Mouse (Mus musculus) hindbrain, embryonic 16.5 days (tissue): ENCODE results near the gene Tmem132c. TPM values are rescaled to one million over a fixed set of nuclear protein-coding genes. Genes with fewer than 3 reads are reported as not detected.

ENCODE experiments used
- ATAC-seq: fragments of 200-750 bp; cut with Nextera tagmentation; 2 replicates; pipeline ENCODE4 v1.8.0; 2017; ENCODE audit warnings: moderate TSS enrichment, moderate library complexity
- H3K27ac ChIP-seq: fragments of 300-500 bp; sonication (generic); 2 replicates; pipeline ENCODE4 v1.5.1; 2014; ENCODE audit warnings: low read depth, mild to moderate bottlenecking, control low read depth, low read length, moderate library complexity
- H3K27me3 ChIP-seq: fragments of 300-500 bp; sonication (generic); replicated peaks from 2 replicates; pipeline ENCODE4 v1.6.1; 2014; ENCODE audit warnings: low read length; ENCODE audit not compliant: control insufficient read depth, insufficient read depth
- H3K36me3 ChIP-seq: fragments of 300-500 bp; sonication (generic); 2 replicates; pipeline ENCODE4 v1.6.1; 2014; ENCODE audit warnings: mild to moderate bottlenecking, low read length, moderate library complexity, mixed read lengths; ENCODE audit not compliant: control insufficient read depth, insufficient read depth
- H3K4me1 ChIP-seq: fragments of 300-500 bp; sonication (generic); 2 replicates; pipeline ENCODE4 v1.6.1; 2014; ENCODE audit warnings: low read depth, low read length; ENCODE audit not compliant: control insufficient read depth, insufficient read depth
- H3K4me2 ChIP-seq: fragments of 300-500 bp; sonication (generic); 2 replicates; pipeline ENCODE4 v1.6.1; 2014; ENCODE audit warnings: mild to moderate bottlenecking, low read length, control low read depth, moderate library complexity
- H3K4me3 ChIP-seq: fragments of 300-500 bp; sonication (generic); 2 replicates; pipeline ENCODE4 v1.5.1; 2014; ENCODE audit warnings: mild to moderate bottlenecking, low read length, control low read depth, moderate library complexity
- H3K9ac ChIP-seq: fragments of 300-500 bp; sonication (generic); 2 replicates; pipeline ENCODE4 v1.6.1; 2014; ENCODE audit warnings: low read depth, mild to moderate bottlenecking, control low read depth, low read length, moderate library complexity
- H3K9me3 ChIP-seq: fragments of 300-500 bp; sonication (generic); 2 replicates; pipeline ENCODE4 v1.6.1; 2014; ENCODE audit warnings: mild to moderate bottlenecking, low read length, moderate library complexity; ENCODE audit not compliant: control insufficient read depth
- WGBS: fragments of 180-500 bp; shearing (Covaris S2); extraction: QIAGEN DNeasy Blood & Tissue Kit; methylation state at CpG from one replicate; pipeline ENCODE4 v1.1.7; 2014; 5-methylcytosine and 5-hydroxymethylcytosine counted together
- polyA plus RNA-seq: library from polyadenylated mRNA; unstranded; fragments of >200 nt; fragmentation: Nextera tagmentation; extraction: Ambion mirVana; gene quantifications from 2 replicates; pipeline ENCODE4 v1.2.1, GENCODE M21; 2015

Tmem132c gene
- polyA plus RNA-seq, 1 experiment from 2014 or later, result 12.0 TPM

DNA sequence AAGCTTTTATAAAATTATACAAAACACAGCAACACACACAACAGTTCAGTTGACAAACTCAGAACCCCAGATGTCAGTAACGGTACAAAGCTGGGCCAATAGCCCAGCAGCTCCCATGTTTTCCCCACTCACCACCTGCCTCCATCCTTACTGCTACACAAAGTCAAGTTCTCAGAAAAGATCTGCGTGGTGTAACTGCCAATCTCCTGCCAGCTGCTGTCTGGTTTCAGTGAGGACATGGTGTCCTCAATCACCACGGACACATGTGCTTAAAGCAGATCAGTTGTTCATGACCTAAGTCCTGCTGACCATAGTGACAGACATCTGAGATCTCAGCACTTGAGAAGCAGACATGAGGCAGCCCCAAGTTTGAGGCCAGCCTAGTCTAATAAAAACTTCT is 354.1 kb downstream of the Tmem132c start:
- Histone ChIP-seq H3K27ac (no peak overlapping the region), H3K4me3 (no peak overlapping the region), H3K4me1 (no peaks in the 10 kb centered on the region), H3K4me2 (no peak overlapping the region), H3K27me3 (no peaks in the 10 kb centered on the region), H3K9me3 (no peaks in the 10 kb centered on the region), H3K36me3 (peaks cover 40% of the 10 kb centered on the region), H3K9ac (no peak overlapping the region)
- no peak for ATAC-seq
- WGBS, result 96% methylated on average over 3 of the region's 3 CpGs

GRCm38 (mm10) chr5:127596862-127597261 is 355.3 kb downstream of the Tmem132c start:
- H3K9ac ChIP-seq, result no peak overlapping the region
- H3K4me1 ChIP-seq, result no peaks in the 10 kb centered on the region
- no peak overlapping the region for H3K4me3 ChIP-seq
- H3K27ac ChIP-seq, result no peak overlapping the region
- WGBS, result 90% methylated on average over 7 of the region's 7 CpGs
- peaks cover 46% of the 10 kb centered on the region for H3K36me3 ChIP-seq
- H3K4me2 ChIP-seq, result no peak overlapping the region
- no peaks in the 10 kb centered on the region for H3K27me3 ChIP-seq
- H3K9me3 ChIP-seq, result no peaks in the 10 kb centered on the region
- ATAC-seq, result no peak

DNA sequence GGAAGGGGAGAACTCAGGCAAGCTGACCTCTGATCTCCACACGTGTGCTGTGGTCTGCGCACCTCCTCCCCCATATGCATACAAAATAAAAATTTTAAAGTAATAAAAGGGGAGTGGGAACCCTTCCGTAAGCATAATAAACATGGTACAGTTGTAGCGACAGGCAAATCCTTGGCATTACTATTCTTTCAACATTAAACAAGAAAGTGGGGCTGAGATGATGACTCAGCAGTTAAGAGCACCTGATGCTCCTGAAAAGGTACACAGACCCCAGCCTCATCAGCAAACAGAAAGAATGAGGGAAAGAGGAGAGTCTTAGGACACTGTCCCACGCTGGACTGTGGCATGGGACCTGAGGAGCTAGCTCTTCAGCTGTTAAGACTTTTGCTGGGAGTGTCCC is 361.4 kb downstream of the Tmem132c start:
- H3K4me2 ChIP-seq, result no peak overlapping the region
- no peak for ATAC-seq
- no peaks in the 10 kb centered on the region for H3K9me3 ChIP-seq
- H3K9ac ChIP-seq, result no peak overlapping the region
- 96% methylated on average over 5 of the region's 5 CpGs for WGBS
- H3K4me1 ChIP-seq, result no peaks in the 10 kb centered on the region
- no peaks in the 10 kb centered on the region for H3K27me3 ChIP-seq
- no peak overlapping the region for H3K4me3 ChIP-seq
- H3K36me3 ChIP-seq, result peaks cover 24% of the 10 kb centered on the region
- no peak overlapping the region for H3K27ac ChIP-seq

GRCm38 (mm10) chr5:127607507-127607906 is 365.9 kb downstream of the Tmem132c start:
- no peak for ATAC-seq
- no peak overlapping the region for H3K4me3 ChIP-seq
- no peaks in the 10 kb centered on the region for H3K4me1 ChIP-seq
- no peak overlapping the region for H3K9ac ChIP-seq
- no peaks in the 10 kb centered on the region for H3K27me3 ChIP-seq
- peaks cover 8% of the 10 kb centered on the region for H3K36me3 ChIP-seq
- H3K4me2 ChIP-seq, result no peak overlapping the region
- WGBS, result 91% methylated on average over 2 of the region's 2 CpGs
- H3K27ac ChIP-seq, result no peak overlapping the region
- no peaks in the 10 kb centered on the region for H3K9me3 ChIP-seq

DNA sequence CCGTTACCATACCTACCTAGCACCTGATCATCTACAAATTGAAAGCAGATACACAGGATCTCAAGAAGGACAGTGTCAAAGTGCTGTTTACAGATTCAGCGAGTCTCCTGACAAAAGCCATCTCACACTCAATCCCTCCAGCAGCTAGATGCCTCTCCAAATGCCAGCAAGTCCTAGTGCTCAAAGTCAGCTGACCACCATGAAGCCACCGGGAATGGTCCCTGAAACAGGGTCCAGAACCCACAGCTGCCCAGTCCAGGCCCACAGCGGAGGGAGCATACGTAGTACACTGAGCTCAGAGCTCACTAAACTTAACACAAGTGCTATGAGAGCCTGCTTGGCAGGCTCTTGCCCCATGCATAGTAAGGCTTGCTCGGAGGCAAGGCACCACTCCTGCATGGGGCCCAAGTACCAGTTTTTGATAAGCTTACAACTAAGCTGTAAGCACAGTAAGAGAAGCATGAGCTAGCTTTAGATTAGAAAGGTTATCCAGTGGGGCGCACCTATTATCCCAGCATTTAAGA is 367.6 kb downstream of the Tmem132c start:
- no peaks in the 10 kb centered on the region for H3K9me3 ChIP-seq
- H3K27me3 ChIP-seq, result no peaks in the 10 kb centered on the region
- no peak overlapping the region for H3K4me2 ChIP-seq
- peaks cover 8% of the 10 kb centered on the region for H3K36me3 ChIP-seq
- no peak overlapping the region for H3K4me3 ChIP-seq
- peaks cover 2% of the 10 kb centered on the region; the same call in 1 of the 2 replicates for H3K4me1 ChIP-seq
- no peak for ATAC-seq
- H3K9ac ChIP-seq, result no peak overlapping the region
- 92% methylated on average over 7 of the region's 7 CpGs for WGBS
- H3K27ac ChIP-seq, result no peak overlapping the region

GRCm38 (mm10) chr5:127610787-127611509 is 369.3 kb downstream of the Tmem132c start:
- Histone ChIP-seq H3K9ac (no peak overlapping the region), H3K36me3 (peaks cover 7% of the 10 kb centered on the region), H3K27ac (no peak overlapping the region), H3K4me2 (no peak overlapping the region), H3K27me3 (no peaks in the 10 kb centered on the region), H3K4me1 (peaks cover 16% of the 10 kb centered on the region), H3K9me3 (no peaks in the 10 kb centered on the region), H3K4me3 (no peak overlapping the region)
- ATAC-seq, result no peak
- WGBS, result 85% methylated on average over 6 of the region's 6 CpGs

DNA sequence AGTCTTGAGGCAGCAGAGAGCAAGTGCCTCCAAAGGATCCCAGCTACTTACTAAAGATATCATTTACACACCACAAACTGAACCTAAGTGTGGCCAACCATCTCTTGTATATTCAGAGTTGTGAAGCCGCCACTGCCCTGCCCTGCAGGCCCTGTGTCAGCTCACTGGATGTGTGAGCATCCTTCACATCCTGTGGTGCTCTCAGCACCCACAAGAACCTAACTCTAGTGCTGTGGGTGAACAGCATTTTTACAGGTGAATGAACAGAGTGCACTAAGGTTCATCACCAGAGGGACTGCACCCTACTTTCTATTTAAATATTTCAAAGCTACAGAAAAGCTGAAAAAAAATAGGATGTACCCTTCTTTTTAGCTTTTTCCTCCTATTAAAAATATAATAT is 370.3 kb downstream of the Tmem132c start:
- Histone ChIP-seq H3K4me1 (peaks cover 20% of the 10 kb centered on the region), H3K4me2 (no peak overlapping the region), H3K36me3 (peaks cover 4% of the 10 kb centered on the region; the same call in 1 of the 2 replicates), H3K4me3 (no peak overlapping the region), H3K27me3 (no peaks in the 10 kb centered on the region), H3K9me3 (no peaks in the 10 kb centered on the region), H3K27ac (no peak overlapping the region), H3K9ac (no peak overlapping the region)
- ATAC-seq, result no peak
- WGBS, result 85% methylated on average over 1 of the region's 1 CpGs

DNA sequence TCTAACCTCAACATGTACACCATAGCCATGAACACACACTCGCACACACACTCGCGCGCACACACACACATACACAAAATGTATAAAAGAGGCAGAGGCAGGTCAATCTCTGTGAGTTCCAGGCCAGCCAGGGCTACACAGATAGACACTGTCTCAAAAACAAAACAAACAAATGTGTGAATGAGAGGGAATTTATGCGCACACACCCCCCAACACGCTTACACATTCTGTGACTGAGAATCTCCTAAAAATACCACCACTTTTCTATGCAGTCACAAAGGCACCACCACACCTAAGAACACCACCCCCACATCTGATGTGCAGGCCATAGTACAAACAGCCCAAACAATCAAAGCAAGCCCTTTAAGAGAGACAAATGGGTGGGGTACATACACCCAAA is 370.8 kb downstream of the Tmem132c start:
- Histone ChIP-seq H3K9ac (no peak overlapping the region), H3K27me3 (no peaks in the 10 kb centered on the region), H3K36me3 (peaks cover 4% of the 10 kb centered on the region; the same call in 1 of the 2 replicates), H3K4me3 (no peak overlapping the region), H3K27ac (no peak overlapping the region), H3K4me2 (no peak overlapping the region), H3K9me3 (no peaks in the 10 kb centered on the region), H3K4me1 (peaks cover 20% of the 10 kb centered on the region)
- ATAC-seq, result no peak
- 97% methylated on average over 6 of the region's 6 CpGs for WGBS
